Mouse (Mus musculus): ENCODE results near the gene Sec22b.
A peak's percentile ranks its signal among the peaks of the same experiment; 100 is the strongest.

The Sec22b gene

DNA sequence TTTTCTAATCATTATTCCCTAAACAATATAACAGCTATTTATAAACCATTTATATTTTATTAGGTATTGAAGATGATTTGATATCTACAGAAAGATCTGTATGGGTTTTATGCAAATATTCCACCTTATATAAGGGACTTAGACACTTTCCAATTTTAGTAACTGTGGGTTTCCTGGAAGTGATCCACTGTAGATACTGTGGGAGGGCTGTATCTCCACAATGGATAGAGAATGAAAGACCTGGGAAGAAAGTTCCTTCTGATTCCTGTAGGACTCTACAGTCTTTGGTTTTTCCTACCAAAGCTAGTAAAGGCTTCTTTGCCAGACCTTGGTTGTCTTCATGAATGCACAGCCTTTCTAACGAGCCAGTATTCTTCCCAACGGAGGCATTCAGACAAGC is 8.7 kb downstream of the Sec22b start:
- DNase-seq (ENCODE audit: low spot score in 2 of 2), result no peak

DNA sequence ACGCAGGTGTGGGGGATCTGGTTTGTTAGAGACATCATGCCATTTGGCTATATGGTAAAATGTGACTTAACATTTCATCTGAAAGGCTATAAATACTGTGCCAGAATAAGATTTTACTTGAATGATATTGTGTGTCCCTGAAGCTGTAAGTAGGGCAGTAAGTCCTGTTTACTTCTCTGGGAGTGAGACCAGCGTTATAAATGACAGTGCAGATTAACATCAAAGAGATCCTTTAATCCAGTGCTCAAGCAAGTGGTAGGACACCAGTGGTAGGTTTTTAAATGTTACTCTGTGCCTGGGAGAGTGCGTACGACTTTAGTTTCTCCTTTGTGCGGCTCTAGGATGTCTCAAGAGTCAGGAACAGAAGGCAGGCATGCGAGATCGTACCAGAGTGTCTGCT is 10.1 kb downstream of the Sec22b start:
- no peak for DNase-seq (ENCODE audit: low spot score in 2 of 2)

DNA sequence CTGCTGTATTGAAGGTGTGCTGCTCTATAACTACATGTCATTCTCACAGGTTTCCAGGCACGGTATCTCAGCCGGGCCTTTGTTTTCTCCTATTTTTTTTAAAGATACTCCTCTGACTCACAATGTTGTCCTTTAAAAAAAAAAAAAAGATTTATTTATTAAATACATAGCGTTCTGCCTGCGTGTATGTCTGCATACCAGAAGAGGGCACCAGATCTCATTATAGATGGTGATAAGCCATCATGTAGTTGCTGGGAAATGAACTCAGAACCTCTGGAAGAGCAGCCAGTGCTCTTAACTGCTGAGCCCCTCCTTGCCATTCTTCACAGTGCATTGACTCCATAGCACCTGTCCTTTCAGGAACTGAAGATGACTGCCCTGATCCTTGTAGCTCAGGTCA is 14.1 kb downstream of the Sec22b start:
- no peak for DNase-seq (ENCODE audit: low spot score in 2 of 2)

DNA sequence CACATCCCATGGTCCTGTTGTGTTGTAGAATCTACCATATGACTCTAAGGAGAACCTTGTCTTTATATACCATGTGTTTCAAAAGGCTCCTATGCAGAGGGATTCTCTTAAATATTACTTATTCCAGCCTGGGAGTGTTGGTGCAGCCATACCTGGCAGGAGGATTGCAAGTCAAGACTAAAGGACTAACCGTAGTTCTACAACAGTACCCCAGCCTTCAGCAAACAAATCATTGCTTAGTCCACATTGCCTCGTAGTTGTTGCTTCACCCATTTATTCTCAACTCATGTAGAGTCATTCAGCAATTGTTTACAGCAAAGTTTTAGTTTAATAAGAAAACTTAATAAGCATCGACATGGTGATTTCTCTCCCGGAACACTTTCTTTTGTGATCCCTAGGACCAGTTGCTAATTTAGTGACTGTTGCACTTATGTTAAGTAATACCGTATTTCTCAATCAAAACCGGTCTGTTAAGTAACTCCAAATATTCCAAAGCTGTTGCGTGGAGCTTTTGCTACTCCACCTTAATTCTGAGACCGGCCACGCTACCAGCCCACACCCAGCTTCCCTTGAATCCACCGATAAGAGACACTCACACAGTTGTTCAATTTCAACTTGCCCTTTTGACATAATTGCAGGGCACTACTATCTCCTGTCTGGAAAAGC is 18.0 kb downstream of the Sec22b start:
- no peak for DNase-seq (ENCODE audit: low spot score in 2 of 2)

DNA sequence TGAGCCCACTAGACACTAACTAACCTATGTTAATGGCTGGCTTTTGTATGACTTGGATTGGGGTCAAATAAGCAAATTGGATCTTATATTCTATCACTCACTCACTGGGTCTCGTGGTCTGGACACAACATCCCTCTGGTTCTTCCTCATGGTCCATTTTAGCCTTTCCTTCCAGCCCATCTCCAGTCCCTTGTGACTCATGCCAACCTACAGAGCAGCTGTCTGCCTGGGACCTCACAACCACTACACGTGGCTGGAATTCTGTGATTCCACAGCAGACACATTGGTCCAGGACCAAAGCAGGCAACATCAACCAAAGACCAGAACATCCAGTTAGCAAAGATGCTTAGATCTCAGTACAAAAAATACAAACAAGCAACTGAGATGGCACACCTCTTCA is 24.3 kb downstream of the Sec22b start:
- no peak for DNase-seq (ENCODE audit: low spot score in 2 of 2)

- DNase-seq (ENCODE audit: low spot score in 2 of 2), result no peak
Measured at GRCm38 (mm10) chr3:97927322-97927721, 26.3 kb downstream of the Sec22b start.

DNA sequence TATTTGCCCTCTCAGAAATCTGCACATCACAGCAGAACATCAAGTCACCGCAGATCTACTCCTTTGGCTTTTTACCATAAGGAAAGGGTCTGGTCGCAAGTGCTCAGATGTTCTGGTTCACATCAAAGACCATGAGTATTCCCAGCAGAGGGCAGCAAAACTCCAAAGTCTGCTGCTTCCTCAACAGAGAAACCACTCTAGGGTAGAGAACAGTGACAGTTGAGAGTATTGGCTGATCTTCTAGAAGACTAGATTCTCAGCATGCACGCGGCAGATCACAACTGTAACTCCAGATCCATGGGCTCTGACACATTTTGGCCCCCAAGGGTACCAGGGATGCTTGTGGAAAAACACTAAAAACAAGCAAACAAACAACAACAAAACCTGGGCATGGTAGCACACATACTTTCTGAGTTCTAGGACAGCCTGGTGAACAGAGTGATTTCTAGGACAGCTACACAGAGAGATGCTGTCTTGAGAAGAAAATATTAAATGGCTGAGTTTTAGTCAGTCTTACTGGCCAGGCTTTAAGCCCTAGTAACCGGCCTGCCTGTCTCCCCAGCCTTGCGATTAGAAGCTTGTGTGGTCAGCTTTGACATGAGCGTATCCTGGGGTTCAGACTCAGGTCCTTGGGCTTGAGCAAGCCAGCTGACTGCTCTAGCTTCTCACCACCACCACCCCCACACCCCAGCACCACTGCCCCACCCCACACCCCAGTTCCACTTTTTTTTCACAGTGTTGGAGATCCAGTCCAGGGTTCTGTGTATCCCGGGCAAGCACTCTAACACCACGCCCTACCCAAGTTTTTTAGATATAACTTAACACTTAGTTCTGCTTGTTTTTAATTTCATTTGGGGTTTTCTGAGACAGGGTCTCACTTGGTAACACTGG is 28.2 kb downstream of the Sec22b start:
- DNase-seq (ENCODE audit: low spot score in 2 of 2), result peak; percentile 61 to 80

GRCm38 (mm10) chr3:97930141-97930786 is 29.3 kb downstream of the Sec22b start:
- no peak for DNase-seq (ENCODE audit: low spot score in 2 of 2)

DNA sequence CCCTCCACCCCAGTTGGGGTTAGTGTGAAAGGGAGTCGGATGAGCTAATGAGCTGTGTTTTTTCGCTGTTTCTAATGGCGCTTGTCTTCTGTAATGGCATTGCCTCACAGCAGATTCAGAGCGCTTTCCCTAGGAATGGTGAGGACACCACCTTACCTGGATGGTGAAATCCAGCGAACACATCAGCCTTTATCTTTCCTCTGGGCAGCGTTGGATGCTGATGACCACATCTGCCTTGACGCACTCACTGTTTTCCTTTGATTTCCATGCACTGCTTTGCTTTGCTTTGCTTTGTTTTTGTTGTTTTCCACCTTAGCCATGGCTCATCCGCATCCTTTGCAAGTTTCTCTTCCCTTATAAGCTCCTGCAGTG is 29.8 kb downstream of the Sec22b start:
- DNase-seq (ENCODE audit: low spot score in 2 of 2), result no peak

DNA sequence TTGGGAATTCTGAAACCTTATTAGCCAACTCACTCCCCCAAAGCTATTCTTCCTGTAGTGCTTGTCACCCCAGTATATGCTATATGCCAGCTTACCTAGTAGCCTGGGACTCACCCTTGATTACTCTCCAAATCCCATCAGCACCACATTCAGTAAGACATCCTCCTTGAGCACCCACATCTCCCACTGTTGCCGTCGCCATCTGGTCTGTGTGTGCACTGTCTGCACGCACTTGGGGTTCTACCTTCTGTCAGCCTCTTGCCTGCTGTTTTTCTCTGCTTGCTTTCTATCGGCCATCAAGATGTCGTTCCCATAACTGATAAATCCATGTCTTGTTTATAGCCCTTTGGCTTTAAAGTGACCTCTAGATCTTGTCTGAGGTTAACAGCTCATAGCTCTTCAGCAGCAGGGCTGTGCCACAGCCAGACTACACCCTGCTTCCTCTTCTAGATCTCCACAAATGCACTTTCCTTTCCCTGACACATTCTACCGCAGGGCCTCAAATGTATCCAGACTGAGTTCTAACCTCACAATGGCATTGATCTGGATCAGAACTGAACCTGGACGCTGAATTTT is 30.4 kb downstream of the Sec22b start:
- DNase-seq (ENCODE audit: low spot score in 2 of 2), result peak in 1 of 2 experiments; percentile 47

DNA sequence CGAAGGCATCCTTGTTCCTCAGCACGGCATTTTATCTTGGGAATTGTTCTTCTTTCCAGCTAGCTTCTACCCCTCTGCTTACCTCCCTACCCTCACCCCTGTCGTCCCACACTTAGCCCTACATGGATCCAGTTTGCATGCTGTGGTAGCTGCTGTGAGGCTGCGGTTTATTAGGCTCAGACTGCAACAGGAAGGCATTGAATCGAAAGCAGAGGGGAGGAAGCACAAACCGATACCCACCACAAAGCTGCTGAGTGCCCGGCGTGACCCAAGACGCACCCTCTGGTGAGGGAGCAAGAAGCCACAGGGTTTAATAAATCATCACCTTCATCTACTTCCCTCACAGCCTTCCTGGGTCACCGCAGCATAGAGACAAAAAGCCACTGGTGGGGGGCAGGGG is 31.1 kb downstream of the Sec22b start:
- no peak for DNase-seq (ENCODE audit: low spot score in 2 of 2)

- no peak for DNase-seq (ENCODE audit: low spot score in 2 of 2)
Measured at GRCm38 (mm10) chr3:97932771-97933170, 31.8 kb downstream of the Sec22b start.

DNA sequence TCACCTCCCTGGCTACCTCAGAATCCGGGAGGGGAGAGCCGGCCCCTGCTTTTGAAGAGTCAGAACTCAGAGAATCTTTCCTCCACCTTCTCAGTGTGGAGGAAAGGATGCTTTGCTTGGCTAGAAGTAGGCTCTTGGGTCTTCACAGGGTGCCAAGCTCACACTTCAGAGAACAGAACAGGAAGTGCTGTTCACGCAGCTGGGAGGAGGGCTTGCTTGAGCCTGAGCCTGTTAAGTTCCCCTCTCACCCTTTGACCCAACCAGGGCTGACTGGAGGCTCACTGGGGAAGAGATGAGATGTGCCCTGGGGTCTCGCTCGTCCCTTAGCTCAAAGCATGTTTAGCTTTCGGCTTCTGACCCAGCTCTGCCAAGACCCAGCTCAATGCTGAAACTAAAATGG is 32.3 kb downstream of the Sec22b start:
- DNase-seq (ENCODE audit: low spot score in 2 of 2), result no peak

GRCm38 (mm10) chr3:97933811-97934210 is 32.8 kb downstream of the Sec22b start:
- no peak for DNase-seq (ENCODE audit: low spot score in 2 of 2)

- no peak for DNase-seq (ENCODE audit: low spot score in 2 of 2)
Measured at GRCm38 (mm10) chr3:97934331-97935300, 33.6 kb downstream of the Sec22b start.

DNA sequence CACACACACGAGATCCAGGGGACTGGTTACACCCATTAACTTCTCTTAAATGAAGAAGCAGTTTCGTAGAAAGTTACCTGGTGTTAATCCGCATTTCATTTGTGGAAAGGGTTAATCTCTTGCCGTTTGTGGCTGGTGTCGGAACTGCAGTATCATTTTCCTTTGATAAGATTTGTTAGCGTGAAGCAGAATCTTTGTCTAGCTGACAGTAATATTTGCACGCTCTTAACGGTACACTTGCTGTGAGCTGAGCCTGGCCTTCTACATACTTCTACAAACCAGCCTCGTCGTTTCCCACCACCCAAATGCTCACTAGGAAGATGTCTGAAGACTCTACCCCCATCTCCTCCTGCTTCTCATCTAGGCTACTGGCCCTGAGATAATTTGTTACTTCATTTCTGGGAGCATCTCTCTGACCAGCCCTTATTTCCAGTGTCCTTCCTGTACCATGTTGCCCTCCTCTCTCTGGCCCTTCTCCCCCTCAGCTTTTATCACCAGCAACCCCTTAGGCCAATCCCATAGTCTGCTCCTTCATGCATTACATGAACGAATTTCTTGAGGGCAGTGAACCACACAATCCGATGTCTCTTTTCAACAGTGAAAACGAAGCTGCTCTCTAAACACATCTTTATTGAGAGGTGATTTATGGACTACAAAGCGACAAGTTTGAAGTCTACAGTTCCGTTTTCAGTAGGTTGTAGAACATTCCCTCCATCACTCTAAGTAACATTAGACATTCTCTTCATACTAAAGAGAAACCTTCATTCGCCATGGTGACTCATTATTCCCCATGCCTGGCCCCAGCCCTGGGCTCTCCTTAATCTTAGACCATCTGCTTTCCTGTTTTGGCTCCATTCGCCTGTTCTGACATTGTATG is 36.3 kb downstream of the Sec22b start:
- DNase-seq (ENCODE audit: low spot score in 2 of 2), result no peak

- no peak for DNase-seq (ENCODE audit: low spot score in 2 of 2)
Measured at GRCm38 (mm10) chr3:97937945-97938266, 36.9 kb downstream of the Sec22b start.

- DNase-seq (ENCODE audit: low spot score in 2 of 2), result no peak
Measured at GRCm38 (mm10) chr3:97938814-97939526, 38.0 kb downstream of the Sec22b start.

DNA sequence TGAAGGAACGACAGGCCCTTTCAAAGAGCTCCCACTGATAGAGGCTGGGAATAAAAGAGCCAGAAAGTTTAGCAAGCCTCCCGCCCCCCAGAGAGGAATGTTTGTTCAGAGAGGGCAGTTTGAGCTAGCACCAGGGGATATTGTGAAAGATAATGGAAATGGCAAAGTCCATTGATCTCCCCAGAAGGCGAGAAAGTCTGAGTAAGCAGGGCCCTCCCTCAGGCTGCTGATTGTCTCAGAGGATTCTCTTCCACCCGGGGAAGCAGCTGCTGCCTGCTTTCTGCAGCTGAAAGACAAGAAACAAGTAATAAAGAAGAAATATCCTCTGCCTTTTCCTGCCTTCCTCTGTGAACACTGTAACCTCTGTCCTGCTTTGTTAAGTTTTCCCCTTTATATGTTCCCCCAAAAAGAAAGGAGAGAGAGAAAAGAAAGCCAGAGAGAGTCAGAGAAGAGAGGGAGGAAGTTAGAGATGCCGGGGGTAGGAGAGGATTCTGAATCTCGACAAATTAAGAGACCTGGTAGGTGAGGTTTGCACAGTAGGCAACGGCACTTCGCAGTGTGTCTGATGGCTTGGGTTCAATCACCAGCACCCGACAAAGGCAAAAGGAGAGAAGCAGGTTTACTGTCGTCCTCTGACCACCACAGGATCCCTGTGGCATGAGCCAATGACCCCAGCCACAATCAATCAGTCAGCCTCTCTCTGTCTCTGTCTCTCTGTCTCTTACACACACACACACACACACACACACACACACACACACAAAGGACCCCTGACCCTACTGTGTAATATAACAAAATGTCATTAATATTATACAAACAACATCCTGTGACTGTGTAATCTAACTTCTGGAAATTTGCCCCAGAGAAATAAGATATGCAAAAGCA is 38.9 kb downstream of the Sec22b start:
- no peak for DNase-seq (ENCODE audit: low spot score in 2 of 2)
